In the genomic region with DNA sequence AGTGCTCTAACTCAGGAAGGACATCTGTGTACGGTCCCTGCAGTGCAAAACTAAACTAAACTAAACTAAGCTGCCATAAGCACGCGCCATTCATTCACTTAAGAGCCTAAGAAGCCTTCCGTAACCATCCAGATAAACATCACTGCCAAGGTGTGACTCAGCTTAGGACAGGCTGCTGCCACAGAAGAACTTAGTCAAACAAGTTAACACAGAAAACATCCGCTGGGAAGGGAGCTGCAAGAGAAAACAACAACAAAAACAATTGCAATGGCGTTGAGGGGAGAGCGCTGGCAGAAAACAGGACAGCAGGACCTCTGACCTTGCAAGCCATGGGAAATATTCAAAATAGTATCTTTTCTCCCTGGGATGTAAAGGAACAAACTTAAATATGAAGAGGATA, we compare ENCODE assay signal across 19 mouse cellular contexts.
"Had no signal": no experiment of that assay in that cellular context is flagged by ENCODE, and none has a peak within 500 bp of the region (broad histone marks: within the 10 kb centered on the region; RNA-seq: fewer than 3 reads in every experiment).

No protein-coding gene starts in this region.

- H3K4me3 ChIP-seq: kidney, embryonic 15.5 days; left cerebral cortex, adult 2 months; limb, embryonic 12.5 days; limb, embryonic 15.5 days; megakaryocyte, embryonic 14.5 days; midbrain, embryonic 10.5 days; midbrain, embryonic 13.5 days; myocyte; neural tube, embryonic 13.5 days had no signal

- H3K9me3 ChIP-seq: kidney, embryonic 15.5 days; limb, embryonic 12.5 days; limb, embryonic 15.5 days; megakaryocyte, embryonic 14.5 days; midbrain, embryonic 10.5 days; midbrain, embryonic 13.5 days; neural tube, embryonic 13.5 days had no signal

- H3K27me3 ChIP-seq: kidney, embryonic 15.5 days; limb, embryonic 12.5 days; limb, embryonic 15.5 days; megakaryocyte, embryonic 14.5 days; midbrain, embryonic 13.5 days; neural tube, embryonic 13.5 days had no signal

- DNase-seq: kidney, adult 8-10 months; kidney, postnatal 10 days; kidney, postnatal 36 days; layer of hippocampus, postnatal 36 days; left cerebral cortex, postnatal 4 days; liver, postnatal 0 days; lung, embryonic 14.5 days; retina, postnatal 1 day; thymus, adult 18-20 months; thymus, postnatal 36 days had no signal
